Mouse (Mus musculus) liver, adult 2 months (tissue): ENCODE results near the gene Slc2a3. TPM values are rescaled to one million over a fixed set of nuclear protein-coding genes. Genes with fewer than 3 reads are reported as not detected.

ENCODE experiments used
- DNase-seq: peaks from one replicate; pipeline ENCODE4 v3.0.0-alpha.2; 2011; ENCODE audit warnings: low read depth, low spot score; ENCODE audit errors: extremely low read depth
- H3K27ac ChIP-seq: fragments of 200-500 bp; replicated peaks from 2 replicates; pipeline ENCODE4 v1.5.1; 2012; ENCODE audit warnings: low read depth, mild to moderate bottlenecking, control low read depth, inconsistent platforms, low read length; ENCODE audit not compliant: insufficient read depth
- H3K27me3 ChIP-seq: fragments of 200-500 bp; 2 replicates; pipeline ENCODE4 v1.6.1; 2012; ENCODE audit warnings: mild to moderate bottlenecking, moderate library complexity, low read length, inconsistent platforms; ENCODE audit not compliant: control insufficient read depth, insufficient read depth
- H3K36me3 ChIP-seq: fragments of 200-500 bp; 2 replicates; pipeline ENCODE4 v1.6.1; 2012; ENCODE audit warnings: low read length, inconsistent platforms; ENCODE audit not compliant: control insufficient read depth, insufficient read depth
- H3K4me1 ChIP-seq: fragments of 200-500 bp; 2 replicates; pipeline ENCODE4 v1.6.1; 2011; ENCODE audit warnings: low read length; ENCODE audit not compliant: control insufficient read depth, insufficient read depth
- H3K4me3 ChIP-seq: fragments of 200-500 bp; 2 replicates; pipeline ENCODE4 v1.5.1; 2011; ENCODE audit warnings: low read depth, mild to moderate bottlenecking, control low read depth, low read length, moderate library complexity; ENCODE audit not compliant: insufficient read depth
- H3K79me2 ChIP-seq: fragments of 200-500 bp; 2 replicates; pipeline ENCODE4 v1.6.1; 2012; ENCODE audit warnings: inconsistent platforms, mild to moderate bottlenecking, low read length, moderate library complexity; ENCODE audit not compliant: control insufficient read depth, insufficient read depth
- H3K9ac ChIP-seq: fragments of 200-500 bp; 2 replicates; pipeline ENCODE4 v1.6.1; 2012; ENCODE audit warnings: low read depth, mild to moderate bottlenecking, control low read depth, inconsistent platforms, low read length
- CTCF ChIP-seq: fragments of 200-500 bp; IDR thresholded peaks from 2 replicates; pipeline ENCODE4 v1.5.1; 2011; ENCODE audit warnings: low read depth, low read length, control low read depth
- POLR2A ChIP-seq: fragments of 200-500 bp; IDR thresholded peaks from 2 replicates; pipeline ENCODE4 v1.6.1; 2011; ENCODE audit warnings: low read length, control low read depth; ENCODE audit not compliant: insufficient read depth; ENCODE audit errors: extremely low read depth
- WGBS: fragments of 180-500 bp; shearing (Covaris S2); methylation state at CpG from one replicate; pipeline ENCODE4 v1.1.7; 2018; 5-methylcytosine and 5-hydroxymethylcytosine counted together
- polyA plus RNA-seq: library from polyadenylated mRNA; depleted of rRNA; stranded (reverse); fragments of >200 nt; gene quantifications from 2 replicates; pipeline ENCODE4 v1.2.3, GENCODE M21; 2012
- total RNA-seq: library from RNA; depleted of rRNA; stranded (reverse); fragments of >200 nt; gene quantifications from 2 replicates; pipeline ENCODE4 v1.2.3, GENCODE M21; 2014

Slc2a3 gene
- total and polyA plus RNA-seq, 2 experiments = 0.28 to 0.66 TPM

GRCm38 (mm10) chr6:122828086-122828485 lies 26.6 kb upstream of the Slc2a3 start:
- H3K27me3 ChIP-seq = no peaks in the 10 kb centered on the region
- H3K36me3 ChIP-seq = peaks cover 10% of the 10 kb centered on the region; the same call in 1 of the 2 replicates
- H3K4me3 ChIP-seq = no peak overlapping the region
- no peak overlapping the region for H3K9ac ChIP-seq
- 73% methylated on average over 13 of the region's 13 CpGs for WGBS
- no peak overlapping the region for H3K27ac ChIP-seq
- TF ChIP-seq POLR2A = no peak
- peak; percentile 47 for TF ChIP-seq CTCF
- H3K79me2 ChIP-seq = peaks cover 11% of the 10 kb centered on the region; the same call in 1 of the 2 replicates
- peaks cover 23% of the 10 kb centered on the region for H3K4me1 ChIP-seq
- no peak for DNase-seq

- H3K36me3 ChIP-seq = peaks cover 9% of the 10 kb centered on the region; the same call in 1 of the 2 replicates
- H3K27me3 ChIP-seq = no peaks in the 10 kb centered on the region
- H3K4me3 ChIP-seq = peak overlapping the region; percentile 10
- H3K4me1 ChIP-seq = peaks cover 28% of the 10 kb centered on the region
- WGBS = 5% methylated on average over 29 of the region's 29 CpGs
- DNase-seq = peak; percentile 60
- no peak overlapping the region for H3K27ac ChIP-seq
- peaks cover 15% of the 10 kb centered on the region; the same call in 1 of the 2 replicates for H3K79me2 ChIP-seq
- peak overlapping the region; percentile 1; the same call in 1 of the 2 replicates for H3K9ac ChIP-seq
- TF ChIP-seq CTCF = no peak
- no peak for TF ChIP-seq POLR2A
Observed at GRCm38 (mm10) chr6:122825923-122826742, 24.7 kb upstream of the Slc2a3 start.

- H3K79me2 ChIP-seq = peaks cover 22% of the 10 kb centered on the region
- no peak overlapping the region for H3K4me3 ChIP-seq
- H3K36me3 ChIP-seq = peaks cover 8% of the 10 kb centered on the region; the same call in 1 of the 2 replicates
- 88% methylated on average over 9 of the region's 9 CpGs for WGBS
- no peak for DNase-seq
- TF ChIP-seq POLR2A (no peak), CTCF (no peak)
- no peak overlapping the region for H3K27ac ChIP-seq
- peaks cover 33% of the 10 kb centered on the region for H3K4me1 ChIP-seq
- no peak overlapping the region for H3K9ac ChIP-seq
- H3K27me3 ChIP-seq = no peaks in the 10 kb centered on the region
Observed at GRCm38 (mm10) chr6:122825166-122825565, 23.7 kb upstream of the Slc2a3 start.

GRCm38 (mm10) chr6:122824086-122824485 lies 22.6 kb upstream of the Slc2a3 start:
- H3K27me3 ChIP-seq = no peaks in the 10 kb centered on the region
- TF ChIP-seq CTCF (no peak), POLR2A (no peak)
- H3K27ac ChIP-seq = 0 out of 2 replicates have a peak overlapping the region, but pooled peaks have one; percentile 6
- no peak overlapping the region for H3K4me3 ChIP-seq
- WGBS = 31% methylated on average over 10 of the region's 10 CpGs
- peak; percentile 90 for DNase-seq
- peaks cover 30% of the 10 kb centered on the region for H3K79me2 ChIP-seq
- no peak overlapping the region for H3K9ac ChIP-seq
- H3K4me1 ChIP-seq = peaks cover 33% of the 10 kb centered on the region
- peaks cover 2% of the 10 kb centered on the region; the same call in 1 of the 2 replicates for H3K36me3 ChIP-seq

- no peak for DNase-seq
- H3K79me2 ChIP-seq = peaks cover 30% of the 10 kb centered on the region
- peaks cover 33% of the 10 kb centered on the region for H3K4me1 ChIP-seq
Observed at GRCm38 (mm10) chr6:122821822-122822221, 20.4 kb upstream of the Slc2a3 start.

More at GRCm38 (mm10) chr6:122821822-122822221, 20.4 kb upstream of the Slc2a3 start:
- no peak for TF ChIP-seq CTCF
- no peaks in the 10 kb centered on the region for H3K27me3 ChIP-seq
- WGBS = 82% methylated on average over 9 of the region's 9 CpGs
- no peak overlapping the region for H3K4me3 ChIP-seq
- no peaks in the 10 kb centered on the region for H3K36me3 ChIP-seq
- no peak overlapping the region for H3K9ac ChIP-seq
- no peak overlapping the region for H3K27ac ChIP-seq
